Mouse (Mus musculus): ENCODE results near the gene Gp1bb.

Gene Gp1bb

GRCm38 (mm10) chr16:18577599-18578160, 44.5 kb downstream of the Gp1bb start:
- DNase-seq: no peak

GRCm38 (mm10) chr16:18577071-18577470, 45.1 kb downstream of the Gp1bb start:
- DNase-seq: no peak

GRCm38 (mm10) chr16:18574196-18574595, 48.0 kb downstream of the Gp1bb start:
- no peak for DNase-seq

Measured in right cerebral cortex, postnatal 25 days (tissue).